8 mouse cellular contexts compared by ENCODE assay signal in genomic region chr14:76077088-76077491, GRCm38 (mm10). TPM values are rescaled to one million over a fixed set of nuclear protein-coding genes. Genes with fewer than 3 reads are reported as not detected.
A peak's percentile ranks its signal among the peaks of the same experiment; 100 is the strongest.
DNase-seq lines count a peak whose midpoint lies in the region; ATAC-seq and TF ChIP-seq lines count a peak whose summit lies in the region.

No protein-coding gene starts in this region.

- H3K9me3 ChIP-seq in embryonic facial prominence, embryonic 10.5 days = no peaks in the 10 kb centered on the region
- H3K9me3 ChIP-seq in midbrain, embryonic 11.5 days (ENCODE audit: control insufficient read depth, low read length) = no peaks in the 10 kb centered on the region

- TF ChIP-seq EP300 in heart, adult 2 months (IDR thresholded peaks at IDR 0.05; ENCODE audit: insufficient read depth, low read depth, low read length) = no peak

- ATAC-seq in midbrain, embryonic 11.5 days (ENCODE audit: low FRiP score) = peak; percentile 58

- peak; percentile 5 to 22 for DNase-seq in heart, adult 2 months
- DNase-seq in heart, postnatal 25 days (ENCODE audit: low spot score) = no peak
- peak; percentile 50 for DNase-seq in ZHBTc4 (ENCODE audit: low read depth, low spot score)
- peak; percentile 57 for DNase-seq in embryonic facial prominence, embryonic 10.5 days (ENCODE audit: low spot score)
- DNase-seq in heart, postnatal 4 days = peak; percentile 54
- DNase-seq in layer of hippocampus, postnatal 25 days (ENCODE audit: extremely low spot score in 1 of 2, low spot score in 1 of 2) = peak; percentile 38 to 47
- peak; percentile 92 for DNase-seq in midbrain, embryonic 11.5 days (ENCODE audit: low spot score, missing footprints)
- DNase-seq in telencephalon, adult 2 months (ENCODE audit: low read depth, low spot score) = peak; percentile 58

- H3K27ac ChIP-seq in heart, adult 2 months = no peak overlapping the region
- H3K27ac ChIP-seq in embryonic facial prominence, embryonic 10.5 days (replicated peaks) = no peak overlapping the region
- peak overlapping the region; percentile 8; the same call in 1 of the 2 replicates for H3K27ac ChIP-seq in midbrain, embryonic 11.5 days (ENCODE audit: low read depth, low read length)

- H3K36me3 ChIP-seq in heart, adult 2 months (ENCODE audit: control insufficient read depth, insufficient read depth, low read length) = no peaks in the 10 kb centered on the region
- H3K36me3 ChIP-seq in embryonic facial prominence, embryonic 10.5 days (replicated peaks) = no peaks in the 10 kb centered on the region
- H3K36me3 ChIP-seq in midbrain, embryonic 11.5 days (ENCODE audit: control insufficient read depth, insufficient read depth, low read length) = no peaks in the 10 kb centered on the region

- no peaks in the 10 kb centered on the region for H3K4me1 ChIP-seq in heart, adult 2 months (ENCODE audit: control insufficient read depth, insufficient read depth, low read length)
- 0 out of 2 replicates have a peak, but pooled peaks cover 2% of the 10 kb centered on the region for H3K4me1 ChIP-seq in embryonic facial prominence, embryonic 10.5 days
- H3K4me1 ChIP-seq in midbrain, embryonic 11.5 days (ENCODE audit: control insufficient read depth, insufficient read depth, low read length) = peaks cover 2% of the 10 kb centered on the region

- no peak overlapping the region for H3K4me3 ChIP-seq in heart, adult 2 months
- H3K4me3 ChIP-seq in embryonic facial prominence, embryonic 10.5 days = no peak overlapping the region
- no peak overlapping the region for H3K4me3 ChIP-seq in midbrain, embryonic 11.5 days (ENCODE audit: low read depth, low read length)

- no peak overlapping the region for H3K4me2 ChIP-seq in midbrain, embryonic 11.5 days

- TF ChIP-seq POLR2A in heart, adult 2 months (IDR thresholded peaks at IDR 0.05; ENCODE audit: insufficient read depth, low read depth, low read length) = no peak

- H3K79me2 ChIP-seq in heart, adult 2 months (replicated peaks; ENCODE audit: control insufficient read depth, insufficient read depth, low read length) = no peaks in the 10 kb centered on the region

- no peaks in the 10 kb centered on the region for H3K27me3 ChIP-seq in heart, adult 2 months (ENCODE audit: control insufficient read depth, insufficient read depth, low read length)
- no peaks in the 10 kb centered on the region for H3K27me3 ChIP-seq in embryonic facial prominence, embryonic 10.5 days (replicated peaks; ENCODE audit: low read depth, poor library complexity, severe bottlenecking)
- H3K27me3 ChIP-seq in midbrain, embryonic 11.5 days (ENCODE audit: control insufficient read depth, insufficient read depth, low read length) = no peaks in the 10 kb centered on the region

- 43% methylated on average over 9 of the region's 9 CpGs for WGBS in heart, adult 2 months
- 53% methylated on average over 9 of the region's 9 CpGs for WGBS in embryonic facial prominence, embryonic 10.5 days
- 55% methylated on average over 9 of the region's 9 CpGs for WGBS in midbrain, embryonic 11.5 days

- no peak overlapping the region for H3K9ac ChIP-seq in heart, adult 2 months (ENCODE audit: low read depth, low read length)
- H3K9ac ChIP-seq in midbrain, embryonic 11.5 days (ENCODE audit: low read length) = no peak overlapping the region

- TF ChIP-seq CTCF in heart, adult 2 months (IDR thresholded peaks at IDR 0.05) = peak; percentile 84

- intact Hi-C loops in heart, adult 2 months (cut with DNase I) = loop anchor here (1.0 kb wide), 2 partner anchors 178 to 201 kb away; no protein-coding TSS in a partner anchor
- intact Hi-C loops in heart, postnatal 25 days (cut with DNase I) = loop anchor here (1.0 kb wide), 2 partner anchors 178 to 201 kb away; no protein-coding TSS in a partner anchor

RNA-seq across cellular contexts. Expression of gene Gpalpp1, which starts 33.5 kb away (rescaled TPM):
- total RNA-seq in heart, adult 2 months (2021) = 10 to 100 TPM; 11.2 to 11.3 TPM
- polyA plus RNA-seq in heart, adult 2 months (2012; rRNA removed) = 3.2 and 6.6 TPM in 2 replicates
- total RNA-seq in heart, postnatal 25 days (2021) = 10 to 100 TPM in 1 of 2 experiments, 1 to 10 TPM in 1; 10.0 to 10.8 TPM
- polyA plus RNA-seq in embryonic facial prominence, embryonic 10.5 days (2016; fragmentation: Nextera tagmentation; extraction: Ambion mirVana) = 15.6 and 16.1 TPM in 2 replicates
- 10 to 100 TPM; 14.8 to 15.4 TPM for total RNA-seq in heart, postnatal 4 days (2021)
- total RNA-seq in layer of hippocampus, postnatal 25 days (2021) = 10 to 100 TPM; 23.4 to 23.6 TPM
- 19.9 and 21.2 TPM in 2 replicates for polyA plus RNA-seq in midbrain, embryonic 11.5 days (2014; fragmentation: Nextera tagmentation; extraction: Ambion mirVana)

RNA-seq across cellular contexts. Expression of gene Nufip1, which starts 33.6 kb away (rescaled TPM):
- total RNA-seq in heart, adult 2 months (2021) = 1 to 10 TPM; 3.0 to 3.1 TPM
- 1.5 and 1.8 TPM in 2 replicates for polyA plus RNA-seq in heart, adult 2 months (2012; rRNA removed)
- 1 to 10 TPM; 3.0 to 3.4 TPM for total RNA-seq in heart, postnatal 25 days (2021)
- polyA plus RNA-seq in embryonic facial prominence, embryonic 10.5 days (2016; fragmentation: Nextera tagmentation; extraction: Ambion mirVana) = 19.4 and 21.0 TPM in 2 replicates
- 1 to 10 TPM; 6.0 to 6.4 TPM for total RNA-seq in heart, postnatal 4 days (2021)
- total RNA-seq in layer of hippocampus, postnatal 25 days (2021) = 1 to 10 TPM; 7.8 to 8.2 TPM
- polyA plus RNA-seq in midbrain, embryonic 11.5 days (2014; fragmentation: Nextera tagmentation; extraction: Ambion mirVana) = 19.2 and 19.3 TPM in 2 replicates
